Mouse (Mus musculus) fat pad, adult 2 months (tissue): ENCODE results near the gene Nsd1.

Experiments used
- DNase-seq: peaks from one replicate; pipeline ENCODE4 v3.0.0-alpha.2; 2011; ENCODE audit warnings: low read depth, low spot score; ENCODE audit errors: extremely low read depth

The Nsd1 gene

DNA sequence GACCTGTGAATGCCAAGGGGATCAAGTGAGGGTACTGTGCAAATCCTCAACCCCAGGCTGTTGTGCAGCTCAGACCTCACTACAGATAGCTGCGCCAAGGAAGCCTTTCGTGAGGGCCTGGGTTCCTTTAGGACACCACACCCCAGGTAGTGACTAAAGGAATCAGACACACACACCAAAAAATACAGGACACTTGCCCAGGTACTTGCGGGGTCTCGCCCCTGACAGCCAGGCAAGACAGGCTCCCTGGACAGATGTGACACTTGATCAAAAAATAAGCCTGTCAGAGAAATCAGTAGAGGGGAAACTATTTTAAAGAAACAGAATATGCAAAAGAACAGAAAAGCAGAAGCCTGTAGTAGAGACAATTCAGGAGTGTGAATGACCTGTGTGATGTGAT is 119.1 kb downstream of the Nsd1 start:
- DNase-seq: no peak

DNA sequence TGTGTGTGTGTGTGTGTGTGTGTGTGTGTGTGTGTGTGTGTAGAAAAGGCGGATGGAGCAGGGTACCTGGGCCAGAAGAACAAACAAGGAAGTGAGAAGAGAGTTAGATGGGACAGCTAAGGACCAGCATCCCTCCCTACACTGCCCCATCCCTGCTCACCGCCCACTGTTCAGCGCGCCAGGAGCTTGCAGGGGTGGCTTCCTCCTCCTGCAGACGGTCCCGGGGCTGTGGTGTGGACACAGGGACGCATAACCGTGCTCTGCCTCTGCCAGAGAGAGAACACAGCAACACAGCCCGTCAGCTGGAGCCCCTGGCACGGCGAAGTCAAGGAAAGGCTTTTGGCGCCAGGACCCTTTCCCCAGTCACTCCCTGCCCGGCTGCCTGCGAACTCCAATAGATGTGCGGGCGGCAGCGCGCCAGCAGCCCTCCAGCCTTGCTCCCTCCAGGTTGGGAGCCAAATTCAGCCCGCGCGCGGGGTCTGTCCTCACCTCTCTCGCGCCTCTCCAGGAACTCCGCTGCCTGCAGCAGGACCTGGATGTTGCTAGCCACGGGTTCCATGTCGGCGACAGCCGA is 119.6 kb downstream of the Nsd1 start:
- no peak for DNase-seq

DNA sequence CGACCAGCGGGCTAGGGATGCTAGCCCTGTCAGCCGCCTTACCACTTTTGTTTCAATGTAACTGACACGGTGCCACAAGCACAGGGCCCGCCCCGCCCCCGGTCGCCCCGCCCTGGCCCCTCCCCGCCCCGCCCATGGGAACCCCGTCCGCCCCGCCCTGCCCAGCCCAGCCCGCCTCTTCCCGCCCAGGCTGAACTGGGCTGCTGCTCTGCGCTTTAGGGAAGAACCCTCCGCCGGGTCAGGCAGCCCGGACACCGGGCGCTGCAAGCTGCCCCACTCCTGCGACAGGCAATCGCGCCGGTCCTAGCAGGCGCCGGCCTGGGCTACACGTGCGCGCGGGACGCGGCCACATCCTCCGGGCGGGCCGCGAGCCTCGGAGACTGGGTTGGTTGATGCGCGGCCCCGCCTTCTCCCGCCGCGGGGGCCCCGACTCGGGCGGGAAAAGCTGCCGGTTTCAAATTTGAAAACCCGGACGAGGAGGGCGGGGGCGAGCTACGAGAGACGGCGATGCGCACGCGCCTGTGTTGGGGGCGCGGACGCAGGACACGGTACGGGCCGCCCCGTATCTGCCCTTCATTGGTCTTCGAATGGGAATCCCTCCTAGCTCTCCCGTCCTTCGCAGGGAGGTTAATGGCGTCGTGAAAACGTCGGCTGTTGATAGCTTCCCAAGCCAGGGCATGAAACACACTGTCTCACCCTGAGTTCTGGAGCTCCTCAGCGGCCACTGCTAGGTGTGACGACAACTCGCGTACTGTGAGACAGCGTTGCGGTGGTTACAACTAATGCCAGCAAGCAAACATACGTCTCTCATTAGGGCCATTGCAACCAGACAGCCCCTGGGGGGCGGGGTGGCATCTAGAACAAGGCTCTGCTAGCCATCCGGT is 120.3 kb downstream of the Nsd1 start, which contains the start of gene Mxd3:
Mxd3 (minus strand) TSS at position 141 of the 884 bp plus-strand sequence.
- DNase-seq: no peak

DNA sequence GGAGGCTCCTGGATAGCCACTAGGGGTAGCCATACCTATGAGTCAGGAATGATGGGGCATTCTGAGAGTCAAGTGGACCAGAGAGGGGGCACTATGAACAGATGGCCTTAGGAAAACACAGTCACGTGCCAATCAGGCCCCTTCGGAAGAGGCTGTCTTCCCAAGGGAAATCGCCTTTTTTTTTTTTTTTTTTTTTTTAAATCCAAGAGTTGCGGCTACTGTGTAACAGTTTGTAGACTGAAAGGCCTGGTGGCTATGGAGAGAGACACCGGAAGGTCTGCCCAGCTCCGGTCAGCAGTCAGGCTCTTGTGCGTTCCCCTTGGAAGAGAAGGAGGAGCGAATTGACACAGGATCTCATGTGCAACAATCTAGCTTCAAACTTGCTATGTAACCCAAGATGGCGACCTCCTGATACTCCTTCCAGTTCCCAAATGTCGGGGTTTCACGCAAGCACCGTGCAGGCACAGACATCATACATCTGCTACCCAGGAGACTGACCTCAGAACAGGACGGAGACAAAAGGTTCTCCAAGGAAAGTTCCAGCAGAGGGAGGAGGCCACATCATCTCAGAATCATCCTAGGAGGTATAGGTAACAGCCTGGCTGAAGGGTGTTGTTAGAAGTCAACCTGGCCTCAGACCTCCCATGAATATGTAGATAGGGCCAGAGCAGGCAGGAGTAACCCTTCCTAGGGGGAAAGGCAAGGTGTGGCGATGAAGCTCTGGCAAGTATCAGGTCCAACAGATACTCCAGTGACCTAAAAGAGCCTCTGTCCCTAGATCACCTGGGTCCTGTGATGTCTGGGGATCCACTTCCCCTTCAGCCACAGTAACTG is 121.2 kb downstream of the Nsd1 start:
- DNase-seq: no peak

DNA sequence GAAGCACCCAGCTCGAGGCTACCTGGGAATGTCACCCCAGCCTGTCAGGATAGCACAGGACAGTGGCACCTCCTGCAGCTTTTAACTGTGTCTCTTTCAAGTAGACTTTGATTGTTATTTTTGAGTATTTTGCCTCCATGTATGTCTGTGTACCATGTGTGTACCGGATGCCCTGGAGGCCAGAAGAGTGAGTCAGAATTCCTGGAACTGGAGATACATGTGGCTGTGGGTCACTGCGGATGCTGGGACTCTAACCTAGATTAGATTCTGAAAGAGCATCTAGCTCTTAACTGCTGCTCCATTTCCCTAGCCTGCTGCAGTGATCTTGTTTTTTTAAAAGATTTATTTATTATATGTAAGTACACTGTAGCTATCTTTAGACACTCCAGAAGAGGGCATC is 122.7 kb downstream of the Nsd1 start:
- no peak for DNase-seq

DNA sequence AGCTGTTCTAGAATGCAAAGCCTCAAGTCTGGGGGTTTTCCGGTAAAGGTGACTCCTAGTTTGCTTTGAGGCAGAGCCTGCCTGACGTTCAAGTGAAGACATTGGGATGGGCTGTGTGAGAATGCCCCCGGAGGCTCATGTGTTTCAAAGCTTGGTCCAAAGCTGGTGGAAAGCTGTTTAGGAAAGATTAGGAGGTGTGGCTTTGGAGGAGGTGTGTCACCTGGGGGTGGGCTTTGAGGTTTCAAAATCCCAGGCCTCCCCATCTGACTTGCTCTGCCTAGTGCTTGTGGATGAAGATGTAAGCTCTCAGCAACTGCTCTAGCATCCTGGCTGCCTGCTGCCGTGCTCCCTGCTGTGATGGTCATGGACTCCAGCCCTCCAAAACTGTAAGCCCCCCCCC is 126.1 kb downstream of the Nsd1 start:
- no peak for DNase-seq

DNA sequence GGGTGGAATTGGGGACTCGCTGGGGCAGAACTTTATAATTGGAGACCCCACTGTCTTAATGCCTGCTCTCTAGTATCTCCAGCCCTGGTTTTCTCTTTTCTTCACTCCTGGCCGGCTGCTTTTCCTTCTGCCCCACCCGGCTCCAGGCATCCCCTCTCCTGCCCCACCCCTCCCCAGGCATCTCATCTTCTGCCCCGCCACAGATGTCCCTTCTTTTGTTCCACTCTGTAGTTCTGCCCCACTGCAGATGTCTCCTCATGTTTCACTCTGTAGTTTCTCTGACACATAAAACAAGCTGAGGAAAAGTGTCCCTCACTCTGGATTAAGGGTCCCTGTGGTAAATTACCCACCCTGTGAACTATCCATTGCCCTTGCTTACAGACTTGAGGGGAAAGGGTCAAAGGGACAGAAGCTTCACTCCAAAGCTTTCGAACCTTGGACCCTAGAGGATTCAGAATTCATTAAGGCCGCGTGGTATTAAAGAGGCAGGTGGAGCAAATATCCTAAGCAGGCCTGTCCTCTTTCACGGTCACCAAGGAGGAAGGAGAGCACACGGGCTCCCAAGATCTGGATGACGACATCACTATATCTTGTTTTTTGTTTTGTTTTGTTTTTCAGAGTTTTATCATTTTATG is 127.9 kb downstream of the Nsd1 start:
- DNase-seq: no peak

DNA sequence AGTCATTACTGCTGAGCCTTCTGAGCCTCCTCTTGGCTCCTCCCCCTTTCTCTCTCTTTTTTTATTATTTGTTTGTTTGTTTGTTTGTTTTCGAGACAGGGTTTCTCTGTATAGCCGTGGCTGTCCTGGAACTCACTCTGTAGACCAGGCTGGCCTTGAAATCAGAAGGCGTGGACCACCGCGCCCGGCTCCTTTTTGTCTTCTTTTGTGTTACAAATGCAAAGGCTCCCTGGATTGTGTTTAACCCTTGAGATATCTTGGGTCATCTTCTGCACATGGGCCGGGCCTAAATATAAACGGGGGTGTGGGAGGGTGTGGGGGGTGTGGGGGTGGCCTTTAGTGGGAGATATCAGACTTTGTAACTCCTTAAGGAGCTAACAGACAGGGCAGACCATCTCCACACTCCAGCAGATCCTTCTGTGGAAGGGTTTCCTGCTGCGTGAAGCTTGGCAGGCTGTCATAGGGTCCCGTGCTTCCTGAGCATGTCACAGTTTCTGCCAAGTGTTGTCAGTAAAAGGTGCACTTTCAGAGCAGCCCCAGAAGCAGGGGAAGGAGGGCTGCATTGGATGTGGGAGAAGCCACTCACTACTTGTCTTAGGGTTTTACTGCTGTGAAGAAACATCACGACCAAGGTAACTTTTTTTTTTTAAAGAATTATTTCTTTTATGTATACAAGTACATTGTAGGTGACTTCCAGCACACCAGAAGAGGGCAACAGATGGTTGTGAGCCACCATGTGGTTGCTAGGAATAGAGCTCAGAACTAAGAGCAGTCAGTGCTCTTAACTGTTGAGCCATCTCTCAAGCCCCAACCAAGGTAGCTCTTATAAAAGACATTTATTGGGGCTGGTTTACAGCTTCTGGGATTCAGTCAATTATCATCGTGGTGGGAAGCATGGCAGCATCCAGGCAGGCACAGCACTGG is 128.8 kb downstream of the Nsd1 start:
- DNase-seq: no peak

DNA sequence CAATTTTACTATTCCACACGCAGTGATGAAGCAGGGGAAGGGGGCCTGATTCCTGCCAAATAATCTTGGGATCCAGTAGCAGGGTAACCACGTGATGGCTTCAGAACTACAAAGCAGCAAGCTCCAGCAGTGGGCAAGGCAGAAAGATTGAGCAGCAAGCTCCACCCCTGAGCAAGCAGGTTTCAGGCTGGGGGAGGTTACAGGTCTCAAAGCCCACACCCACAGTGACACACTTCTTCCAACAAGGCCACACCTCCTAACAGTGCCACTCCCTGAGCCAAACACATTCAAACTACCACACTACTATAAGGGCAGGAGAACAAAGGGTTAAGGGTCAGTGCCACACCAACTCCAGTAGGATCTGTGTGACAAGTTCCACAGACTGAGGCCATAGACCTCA is 129.7 kb downstream of the Nsd1 start:
- no peak for DNase-seq

DNA sequence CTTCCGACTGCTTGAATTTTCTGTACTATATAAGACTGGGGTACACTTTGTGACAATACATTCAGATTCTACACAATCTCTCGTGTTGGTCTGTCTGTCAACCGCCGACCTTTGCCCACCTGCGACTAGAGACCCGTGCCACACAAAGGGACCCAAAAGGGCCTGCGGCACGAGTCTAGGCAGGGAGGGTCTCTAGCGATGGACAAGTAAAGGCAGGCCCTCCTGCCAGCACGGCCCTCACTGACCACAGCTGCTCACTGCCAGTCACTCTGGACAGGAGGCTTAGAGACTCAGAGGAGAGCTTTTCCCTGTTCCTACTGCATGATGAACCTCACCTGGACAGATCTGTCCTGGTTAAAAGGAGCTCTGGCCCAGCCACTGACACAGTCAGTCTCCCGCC is 132.9 kb downstream of the Nsd1 start:
- no peak for DNase-seq

DNA sequence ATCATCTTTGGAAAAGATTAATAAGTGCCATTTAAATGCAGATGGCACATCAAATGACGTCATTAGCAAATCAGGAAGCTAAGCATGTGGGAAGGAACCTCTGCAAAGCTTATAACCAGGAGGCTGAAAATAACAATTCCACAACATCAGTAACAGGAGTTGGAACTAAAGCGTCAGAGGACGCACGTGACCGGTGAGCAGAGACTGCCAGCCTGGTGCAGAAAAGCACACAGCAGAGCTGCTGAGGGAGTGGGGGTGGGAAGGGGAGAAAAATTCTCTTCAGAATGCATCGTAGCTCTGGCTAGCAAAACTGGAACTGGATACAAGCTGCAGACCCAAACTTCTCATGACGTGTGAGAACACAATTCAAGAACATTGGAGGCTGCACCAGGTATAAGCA is 134.7 kb downstream of the Nsd1 start:
- no peak for DNase-seq

DNA sequence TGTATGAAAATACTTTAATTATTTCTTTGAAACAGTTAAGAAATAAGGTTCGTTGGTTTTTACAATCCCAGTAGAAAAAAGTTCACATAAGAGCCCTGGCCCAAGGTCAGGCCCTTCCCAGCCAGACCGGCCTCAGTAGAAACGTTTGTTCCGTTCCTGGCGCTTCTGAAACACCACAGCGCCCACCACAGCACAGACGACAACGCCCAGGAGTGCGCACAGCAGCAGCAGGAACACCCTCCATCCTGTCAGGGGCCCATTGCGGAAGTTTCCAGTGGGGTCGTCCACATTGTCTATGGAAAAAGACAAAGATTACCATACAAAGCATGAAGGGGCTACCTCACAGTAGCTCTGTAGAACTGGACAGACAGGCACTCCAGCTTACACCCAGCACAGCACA is 137.2 kb downstream of the Nsd1 start:
- DNase-seq: no peak

DNA sequence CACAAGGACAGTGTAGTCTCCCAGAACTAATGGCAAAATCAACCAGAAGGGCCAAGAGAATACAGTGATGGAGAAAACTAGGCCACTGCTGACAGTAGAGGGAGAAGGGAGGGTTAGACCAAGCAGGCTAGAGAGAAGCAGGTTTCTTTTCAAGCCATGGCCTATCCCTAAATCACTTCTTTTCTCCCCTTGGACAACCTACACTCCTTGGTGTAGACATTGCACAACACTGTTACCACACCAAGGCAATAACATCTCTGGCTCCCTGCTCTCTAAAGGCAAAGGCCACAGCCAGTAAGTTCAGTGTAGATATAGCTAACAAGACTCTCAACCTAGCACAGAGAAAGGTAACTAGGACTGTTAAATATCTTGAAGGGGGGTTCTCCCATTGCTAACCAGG is 151.6 kb downstream of the Nsd1 start:
- peak; percentile 51 for DNase-seq

DNA sequence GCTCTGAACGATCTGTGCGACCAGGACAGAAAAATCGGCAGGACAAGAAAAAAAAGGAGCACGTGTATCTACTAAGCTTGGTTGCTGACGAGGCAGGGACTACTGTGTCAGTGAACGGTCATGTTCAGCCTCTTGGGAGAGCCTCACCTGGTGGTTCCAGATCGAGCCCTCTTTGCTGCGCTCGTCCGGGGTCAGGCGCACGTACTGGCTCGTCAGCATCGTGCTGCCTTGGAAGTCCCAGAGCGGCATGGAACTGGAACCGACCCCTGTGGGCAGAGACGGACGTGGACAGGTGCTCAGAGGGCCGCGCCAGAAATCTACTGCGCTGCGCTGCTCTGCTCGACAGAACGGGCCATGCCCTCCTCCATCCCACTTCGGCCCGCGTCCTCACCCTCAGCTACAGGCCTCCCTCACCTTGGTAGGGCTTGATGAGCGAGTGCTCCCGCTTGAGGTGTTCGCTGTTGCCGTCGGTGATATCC is 152.4 kb downstream of the Nsd1 start:
- DNase-seq: no peak

DNA sequence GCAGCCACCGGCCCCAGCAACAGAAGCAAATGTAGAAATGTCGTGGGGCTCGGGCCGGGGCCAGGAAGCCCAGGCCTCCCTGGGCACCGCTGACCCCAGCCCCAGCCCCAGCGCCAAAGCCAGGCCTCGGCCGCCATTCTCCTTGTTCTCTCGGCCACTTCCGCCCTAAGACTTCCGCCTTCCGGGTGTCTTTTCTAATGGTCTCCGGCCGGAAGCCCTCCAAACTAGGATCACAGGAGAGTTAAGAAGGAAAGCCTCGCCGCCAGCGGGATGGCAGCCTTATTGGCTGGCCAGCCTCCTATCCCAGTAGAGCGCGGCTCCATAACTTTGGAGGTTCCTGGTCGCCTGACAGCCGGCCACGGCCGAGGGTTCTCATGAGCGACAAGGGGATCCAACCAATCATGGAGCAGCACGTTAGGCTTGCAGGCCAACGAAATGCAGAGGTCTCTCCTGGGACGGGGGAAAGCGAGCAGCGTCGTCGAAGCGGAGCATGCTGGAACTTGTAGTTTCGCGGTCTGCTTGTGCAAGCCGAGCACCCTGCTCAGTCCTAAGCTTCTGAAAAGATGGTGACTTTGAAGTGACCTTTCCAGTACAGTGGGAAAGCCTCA is 153.0 kb downstream of the Nsd1 start, which contains the start of gene Lman2:
Lman2 (minus strand) TSS at position 331 of the 608 bp plus-strand sequence.
- peak; percentile 90 for DNase-seq
